Mouse (Mus musculus): ENCODE measurements around the gene Zfp300. TPM values are rescaled to one million over a fixed set of nuclear protein-coding genes. Genes with fewer than 3 reads are reported as not detected.

Gene Zfp300
- polyA plus RNA-seq (2015; fragmentation: Nextera tagmentation; extraction: Ambion mirVana) = 3.1 and 3.2 TPM in 2 replicates

DNA sequence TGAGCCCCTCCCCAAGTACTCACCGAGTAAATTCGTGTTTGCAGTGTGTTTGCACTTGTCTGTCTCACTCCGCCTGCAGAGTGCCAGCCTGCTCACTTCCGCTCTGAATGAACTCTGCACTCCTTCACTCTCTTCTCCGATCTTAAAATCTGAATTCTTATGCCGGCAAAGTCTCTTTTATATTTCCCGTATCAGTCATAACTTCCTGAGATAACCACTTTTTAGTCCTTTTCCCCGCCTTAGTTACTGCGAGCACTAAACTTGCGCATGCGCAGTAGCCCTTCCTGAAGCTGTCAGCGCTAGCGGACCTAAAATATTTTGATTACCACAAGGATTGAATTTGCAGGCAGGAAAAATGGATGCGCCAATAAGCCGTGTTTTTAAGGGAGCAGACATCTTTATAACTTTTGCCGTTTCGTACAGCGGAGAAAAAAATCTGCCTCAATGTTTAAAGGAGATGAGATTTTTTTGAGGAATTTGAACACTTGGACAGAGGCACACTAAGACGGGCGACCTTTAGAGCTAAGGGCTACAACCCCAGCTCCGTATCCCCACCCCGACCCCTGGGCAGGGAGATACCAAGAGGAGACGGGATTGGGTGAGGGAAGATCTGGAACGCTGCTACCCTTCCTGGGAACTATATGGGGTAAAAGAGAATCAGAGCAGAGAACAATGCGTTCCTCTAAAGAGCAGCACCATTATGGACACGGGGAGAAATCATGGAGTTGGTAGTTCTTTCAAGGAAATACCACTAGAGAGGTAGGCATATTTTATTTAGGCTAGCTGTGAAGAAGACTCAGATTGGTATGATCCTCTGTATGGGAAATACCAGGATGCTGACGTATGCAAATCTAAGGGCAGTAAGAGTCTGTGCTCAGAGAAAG lies at the start of gene Zfp300:
TSS of gene Zfp300 (minus strand) at position 545 of the 884 bp plus-strand sequence.
- H3K4me3 ChIP-seq = peak within 1 kb of the TSS; percentile 44
- WGBS = 17% methylated on average over 27 of the region's 27 CpGs
- H3K27me3 ChIP-seq = no peaks in the 10 kb centered on the region
- peak within 1 kb of the TSS; percentile 55 for H3K4me2 ChIP-seq
- no peaks in the 10 kb centered on the region for H3K36me3 ChIP-seq (ENCODE audit: poor library complexity, severe bottlenecking)
- H3K9me3 ChIP-seq (replicated peaks) = no peaks in the 10 kb centered on the region
- H3K4me1 ChIP-seq = no peaks in the 10 kb centered on the region
- peak within 1 kb of the TSS; percentile 73 for H3K27ac ChIP-seq
- peak; percentile 94 for ATAC-seq
- H3K9ac ChIP-seq = peak within 1 kb of the TSS; percentile 61

DNA sequence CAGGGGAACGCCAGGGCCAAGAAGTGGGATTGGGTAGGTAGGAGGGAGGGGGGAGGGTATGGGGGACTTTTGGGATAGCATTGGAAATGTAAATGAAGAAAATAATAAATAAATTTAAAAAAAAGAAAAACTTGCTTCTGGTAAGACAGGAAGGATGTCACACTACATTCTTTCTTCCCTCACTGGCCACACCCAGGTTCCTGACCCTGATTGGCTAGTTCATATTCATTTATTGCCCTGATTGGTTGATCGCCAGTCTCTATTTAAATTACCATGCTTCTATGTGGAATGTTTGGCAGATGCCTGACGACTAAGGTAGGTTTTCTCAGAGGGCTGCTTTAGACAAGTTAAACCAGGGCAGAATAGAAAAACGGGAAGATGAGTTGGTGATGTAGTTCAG lies 26.2 kb upstream of the Zfp300 start, which contains the start of gene Ssxa1:
TSS of gene Ssxa1 (plus strand) at position 301 of the 400 bp plus-strand sequence.
- H3K4me1 ChIP-seq = no peaks in the 10 kb centered on the region
- ATAC-seq = no peak
- H3K27ac ChIP-seq = no peak within 1 kb of the TSS
- no peaks in the 10 kb centered on the region for H3K36me3 ChIP-seq (ENCODE audit: poor library complexity, severe bottlenecking)
- no peaks in the 10 kb centered on the region for H3K27me3 ChIP-seq
- H3K4me2 ChIP-seq = no peak within 1 kb of the TSS
- H3K9ac ChIP-seq = no peak within 1 kb of the TSS
- H3K9me3 ChIP-seq (replicated peaks) = no peaks in the 10 kb centered on the region; the same call in 1 of the 2 replicates
- 87% methylated on average over 4 of the region's 4 CpGs for WGBS
- no peak within 1 kb of the TSS for H3K4me3 ChIP-seq

DNA sequence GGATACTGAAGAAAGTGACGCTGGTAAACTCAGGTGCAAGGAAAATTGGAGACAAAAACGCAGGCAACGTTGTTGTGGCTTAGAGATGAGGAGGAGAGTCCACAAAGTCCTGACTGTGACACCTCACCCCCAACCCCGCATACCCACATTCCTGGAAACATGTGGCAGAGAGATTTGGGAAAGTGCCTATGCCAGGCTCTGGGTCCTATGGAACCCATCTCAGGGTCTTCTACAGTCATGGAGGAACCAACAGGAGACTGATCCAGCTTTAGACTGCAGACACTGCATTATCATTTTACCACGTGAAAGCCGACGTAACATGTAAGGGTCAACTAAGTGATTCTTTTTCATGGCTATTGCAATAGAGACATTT lies 526 bp upstream of the Zfp300 start:
- H3K27ac ChIP-seq = no peak overlapping the region
- H3K4me3 ChIP-seq = peak overlapping the region; percentile 44
- H3K9ac ChIP-seq = peak overlapping the region; percentile 61; the same call in 1 of the 2 replicates
- H3K27me3 ChIP-seq = no peaks in the 10 kb centered on the region
- H3K36me3 ChIP-seq (ENCODE audit: poor library complexity, severe bottlenecking) = no peaks in the 10 kb centered on the region
- peak overlapping the region; percentile 55 for H3K4me2 ChIP-seq
- H3K4me1 ChIP-seq = no peaks in the 10 kb centered on the region
- H3K9me3 ChIP-seq (replicated peaks) = no peaks in the 10 kb centered on the region
- 50% methylated on average over 6 of the region's 7 CpGs for WGBS
- ATAC-seq = no peak

DNA sequence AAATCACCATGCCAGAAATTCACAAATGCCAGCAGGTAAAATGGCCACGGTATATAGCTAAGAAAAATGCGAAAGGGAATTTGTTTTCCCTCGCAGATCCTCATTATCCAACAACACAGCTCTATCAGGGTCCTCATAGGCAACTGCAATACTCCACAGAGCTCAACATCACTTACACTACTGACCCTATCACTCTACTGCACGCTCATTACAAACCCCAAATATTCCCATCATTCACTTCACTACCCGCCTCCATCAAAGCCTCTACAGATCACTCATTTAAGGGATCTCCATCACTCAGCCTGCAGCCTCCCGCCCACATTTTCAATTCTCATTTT lies 713 bp downstream of the Zfp300 start:
- peak overlapping the region; percentile 44 for H3K4me3 ChIP-seq
- H3K4me1 ChIP-seq = no peaks in the 10 kb centered on the region
- H3K27me3 ChIP-seq = no peaks in the 10 kb centered on the region
- H3K27ac ChIP-seq = peak overlapping the region; percentile 35; the same call in 1 of the 2 replicates
- WGBS = 37% methylated on average over 6 of the region's 6 CpGs
- H3K9ac ChIP-seq = peak overlapping the region; percentile 48; the same call in 1 of the 2 replicates
- H3K36me3 ChIP-seq (ENCODE audit: poor library complexity, severe bottlenecking) = no peaks in the 10 kb centered on the region
- peak overlapping the region; percentile 55 for H3K4me2 ChIP-seq
- no peak; the same call in 1 of the 2 replicates for ATAC-seq
- no peaks in the 10 kb centered on the region for H3K9me3 ChIP-seq (replicated peaks)

DNA sequence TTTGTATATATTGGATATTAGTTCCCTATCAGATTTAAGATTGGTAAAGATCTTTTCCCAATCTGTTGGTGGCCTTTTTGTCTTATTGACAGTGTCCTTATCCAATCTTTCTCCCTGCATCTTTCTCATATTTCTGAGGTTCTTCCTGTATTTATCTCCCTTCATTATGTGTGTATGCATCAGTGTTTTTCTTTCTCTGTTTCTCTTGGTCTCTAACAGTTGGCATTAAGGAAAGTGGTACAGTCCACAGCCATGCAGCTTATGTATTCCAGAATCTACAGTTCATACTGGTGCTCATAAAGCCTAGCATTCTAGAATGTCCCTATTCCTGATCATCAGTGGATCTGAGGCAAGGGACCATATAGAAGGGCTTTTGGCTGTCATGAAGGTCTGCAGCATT lies 21.2 kb downstream of the Zfp300 start, which contains the start of gene Spaca5:
TSS of gene Spaca5 (plus strand) at position 301 of the 400 bp plus-strand sequence.
- H3K4me1 ChIP-seq = no peaks in the 10 kb centered on the region
- ATAC-seq = no peak
- no peaks in the 10 kb centered on the region for H3K27me3 ChIP-seq
- no peak within 1 kb of the TSS for H3K4me3 ChIP-seq
- H3K27ac ChIP-seq = no peak within 1 kb of the TSS
- H3K9me3 ChIP-seq (replicated peaks) = no peaks in the 10 kb centered on the region
- no peak within 1 kb of the TSS for H3K9ac ChIP-seq
- no peak within 1 kb of the TSS for H3K4me2 ChIP-seq
- no peaks in the 10 kb centered on the region for H3K36me3 ChIP-seq (ENCODE audit: poor library complexity, severe bottlenecking)

DNA sequence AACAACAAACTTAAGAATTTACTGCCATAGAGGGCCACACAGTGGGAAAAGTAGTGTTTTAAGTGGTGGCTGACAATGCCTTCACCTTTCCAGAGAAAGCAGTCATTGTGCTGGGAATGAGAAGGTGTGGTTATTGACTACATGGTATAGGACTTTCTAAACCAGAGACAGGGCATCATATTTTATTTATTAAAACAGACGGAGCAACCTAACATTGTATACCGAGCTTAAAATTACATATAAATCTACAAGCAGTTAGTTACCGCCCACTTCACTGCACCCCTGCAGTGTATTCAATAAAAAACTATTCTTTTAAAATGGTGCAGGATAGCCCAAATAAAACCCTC lies 26.8 kb downstream of the Zfp300 start:
- Histone ChIP-seq H3K4me3 (peak overlapping the region; percentile 49), H3K9ac (no peak overlapping the region), H3K27ac (no peak overlapping the region; the same call in 1 of the 2 replicates), H3K4me2 (peak overlapping the region; percentile 48), H3K4me1 (no peaks in the 10 kb centered on the region), H3K9me3 (replicated peaks) (no peaks in the 10 kb centered on the region), H3K27me3 (no peaks in the 10 kb centered on the region), H3K36me3 (ENCODE audit: poor library complexity, severe bottlenecking) (no peaks in the 10 kb centered on the region)
- 71% methylated on average over 3 of the region's 3 CpGs for WGBS
- no peak; the same call in none of the 2 replicates for ATAC-seq

DNA sequence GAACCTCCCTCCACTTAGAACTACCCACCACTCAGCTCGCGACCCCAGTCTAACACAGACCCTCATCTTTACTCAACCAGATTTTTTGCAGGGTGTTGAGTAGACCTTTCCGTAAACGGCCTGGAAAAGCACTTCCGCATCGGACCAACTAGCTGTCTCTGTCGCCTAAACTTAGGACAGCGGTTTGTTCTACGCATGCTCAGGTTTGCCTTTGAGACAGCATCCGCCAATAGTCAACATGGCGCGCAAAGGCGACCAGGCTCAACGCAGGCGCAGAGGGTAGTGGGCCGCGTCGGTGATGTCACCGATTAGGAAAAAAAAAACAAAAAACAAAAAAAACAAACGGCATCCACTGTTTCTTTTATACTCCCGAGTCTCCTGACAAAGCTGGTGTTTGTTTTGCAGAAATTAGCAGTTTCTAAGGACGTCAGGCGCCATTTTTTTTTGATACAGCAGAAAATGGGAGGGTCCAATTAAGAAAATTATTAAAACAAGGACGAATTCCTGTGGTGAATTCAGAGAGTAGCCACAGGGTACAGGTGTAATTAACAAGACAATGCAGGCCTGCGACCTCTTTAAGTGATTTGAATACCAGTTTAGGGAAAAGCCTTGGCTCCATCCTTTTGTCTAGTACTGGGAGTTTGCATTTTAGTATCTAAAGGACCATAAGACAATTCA lies 27.3 kb downstream of the Zfp300 start, which contains the start of gene Zfp182:
TSS of gene Zfp182 (minus strand) at position 451 of the 678 bp plus-strand sequence.
- H3K36me3 ChIP-seq (ENCODE audit: poor library complexity, severe bottlenecking) = no peaks in the 10 kb centered on the region
- H3K4me3 ChIP-seq = peak within 1 kb of the TSS; percentile 49
- H3K27me3 ChIP-seq = no peaks in the 10 kb centered on the region
- 22% methylated on average over 25 of the region's 25 CpGs for WGBS
- H3K9ac ChIP-seq = peak within 1 kb of the TSS; percentile 61
- H3K4me1 ChIP-seq = no peaks in the 10 kb centered on the region
- no peaks in the 10 kb centered on the region for H3K9me3 ChIP-seq (replicated peaks)
- H3K27ac ChIP-seq = no peak within 1 kb of the TSS; the same call in 1 of the 2 replicates
- peak; percentile 99 for ATAC-seq
- peak within 1 kb of the TSS; percentile 57 for H3K4me2 ChIP-seq

DNA sequence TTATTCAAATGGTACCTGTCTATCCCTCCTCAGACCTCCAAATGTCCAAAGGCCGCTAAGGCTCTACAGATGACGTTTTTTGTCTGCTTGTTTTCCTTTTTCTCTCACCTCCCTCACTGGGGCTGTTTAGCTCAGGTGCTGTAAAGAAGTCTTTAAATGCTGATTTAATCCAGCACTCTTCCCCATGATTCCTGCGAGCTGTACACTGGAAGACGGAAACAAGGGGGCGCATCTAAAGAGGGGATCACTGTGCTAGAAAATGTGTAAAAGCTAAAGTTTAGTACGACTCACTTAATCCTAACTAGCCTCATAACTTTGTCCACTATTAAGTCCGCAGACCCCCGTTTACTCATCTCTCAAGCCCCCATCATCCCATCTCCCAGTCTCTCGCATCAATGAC lies 27.9 kb downstream of the Zfp300 start:
- no peaks in the 10 kb centered on the region for H3K36me3 ChIP-seq (ENCODE audit: poor library complexity, severe bottlenecking)

More for the DNA sequence above, 27.9 kb downstream of the Zfp300 start:
- Histone ChIP-seq H3K9ac (peak overlapping the region; percentile 61), H3K4me2 (peak overlapping the region; percentile 57), H3K27ac (no peak overlapping the region), H3K9me3 (replicated peaks) (no peaks in the 10 kb centered on the region), H3K27me3 (no peaks in the 10 kb centered on the region), H3K4me3 (peak overlapping the region; percentile 49), H3K4me1 (no peaks in the 10 kb centered on the region)
- WGBS = 17% methylated on average over 9 of the region's 9 CpGs
- peak; percentile 62 for ATAC-seq

Other genes with a start within 250 kb of the Zfp300 start
- gene Timp1, start 219.4 kb downstream of the Zfp300 start, polyA plus RNA-seq (2015; fragmentation: Nextera tagmentation; extraction: Ambion mirVana) = 2.2 and 4.4 TPM in 2 replicates
- gene Syn1, start 168.5 kb downstream of the Zfp300 start, polyA plus RNA-seq (2015; fragmentation: Nextera tagmentation; extraction: Ambion mirVana) = 12.2 and 13.8 TPM in 2 replicates
- gene Cfp, start 158.0 kb downstream of the Zfp300 start, polyA plus RNA-seq (2015; fragmentation: Nextera tagmentation; extraction: Ambion mirVana) = 4.5 and 5.6 TPM in 2 replicates
- 20.0 TPM in 2 replicates for gene Elk1, start 138.9 kb downstream of the Zfp300 start, polyA plus RNA-seq (2015; fragmentation: Nextera tagmentation; extraction: Ambion mirVana)
- gene Uxt, start 127.5 kb downstream of the Zfp300 start, polyA plus RNA-seq (2015; fragmentation: Nextera tagmentation; extraction: Ambion mirVana) = 62.2 and 65.8 TPM in 2 replicates
- gene Zfp182, start 27.2 kb downstream of the Zfp300 start, polyA plus RNA-seq (2015; fragmentation: Nextera tagmentation; extraction: Ambion mirVana) = 8.7 and 9.5 TPM in 2 replicates
- gene Spaca5, start 21.1 kb downstream of the Zfp300 start, polyA plus RNA-seq (2015; fragmentation: Nextera tagmentation; extraction: Ambion mirVana) = not detected in 2 replicates
- not detected in 2 replicates for gene Ssxa1, start 26.3 kb upstream of the Zfp300 start, polyA plus RNA-seq (2015; fragmentation: Nextera tagmentation; extraction: Ambion mirVana)
- not detected in 2 replicates for gene Gm21876, start 86.1 kb upstream of the Zfp300 start, polyA plus RNA-seq (2015; fragmentation: Nextera tagmentation; extraction: Ambion mirVana)

Measured in forebrain, embryonic 13.5 days (tissue).